Mouse (Mus musculus) embryonic facial prominence, embryonic 10.5 days (tissue): Measurements from ENCODE around the gene Ovch2. TPM values are rescaled to one million over a fixed set of nuclear protein-coding genes. Genes with fewer than 3 reads are reported as not detected.

Experiments used
- DNase-seq: peaks from one replicate; pipeline ENCODE4 v3.0.0-alpha.2; 2017; ENCODE audit warnings: low spot score
- H3K27ac ChIP-seq: fragments of 300-500 bp; sonication (generic); replicated peaks from 2 replicates; pipeline ENCODE4 v1.5.1; 2016; ENCODE audit warnings: mild to moderate bottlenecking
- H3K27me3 ChIP-seq: fragments of 300-500 bp; sonication (generic); replicated peaks from 2 replicates; pipeline ENCODE4 v1.6.1; 2016; ENCODE audit warnings: low read depth, mild to moderate bottlenecking; ENCODE audit not compliant: poor library complexity, severe bottlenecking
- H3K36me3 ChIP-seq: fragments of 300-500 bp; sonication (generic); replicated peaks from 2 replicates; pipeline ENCODE4 v1.6.1; 2016; ENCODE audit warnings: mild to moderate bottlenecking, moderate library complexity
- H3K4me1 ChIP-seq: fragments of 300-500 bp; sonication (generic); 2 replicates; pipeline ENCODE4 v1.6.1; 2016
- H3K4me3 ChIP-seq: fragments of 300-500 bp; sonication (generic); 2 replicates; pipeline ENCODE4 v1.5.1; 2016; ENCODE audit warnings: mild to moderate bottlenecking, moderate library complexity
- H3K9me3 ChIP-seq: fragments of 300-500 bp; sonication (generic); 2 replicates; pipeline ENCODE4 v1.6.1; 2016; ENCODE audit warnings: mild to moderate bottlenecking
- WGBS: fragments of 180-500 bp; shearing (Covaris S2); methylation state at CpG from one replicate; pipeline ENCODE4 v1.1.7; 2016; 5-methylcytosine and 5-hydroxymethylcytosine counted together
- polyA plus RNA-seq: library from polyadenylated mRNA; unstranded; fragments of >200 nt; fragmentation: Nextera tagmentation; extraction: Ambion mirVana; gene quantifications from 2 replicates; pipeline ENCODE4 v1.2.1, GENCODE M21; 2016

Gene Ovch2
- polyA plus RNA-seq, 1 experiment from 2014 or later: not detected

DNA sequence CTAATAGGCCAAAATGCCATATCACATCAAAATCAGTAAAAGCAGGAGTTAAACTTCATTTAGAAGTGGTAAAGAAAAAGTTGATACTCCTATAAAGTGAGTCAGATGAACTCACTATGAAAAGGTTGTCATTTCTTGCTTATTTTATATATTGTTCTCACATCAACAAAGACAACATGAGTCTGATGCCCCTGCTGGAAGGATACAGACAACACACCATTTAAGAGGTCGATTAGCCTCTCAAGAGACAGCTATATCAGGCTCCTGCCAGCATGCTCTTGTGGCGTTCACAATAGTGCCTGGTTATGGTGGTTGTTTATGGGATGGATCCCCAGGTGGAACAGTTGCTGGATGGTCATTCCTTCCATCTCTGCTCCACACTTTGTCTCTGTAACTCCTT is 67.8 kb downstream of the Ovch2 start:
- H3K9me3 ChIP-seq: no peaks in the 10 kb centered on the region
- WGBS: 73% methylated on average over 2 of the region's 2 CpGs
- H3K36me3 ChIP-seq: peaks cover 51% of the 10 kb centered on the region
- 0 out of 2 replicates have a peak, but pooled peaks cover 2% of the 10 kb centered on the region for H3K4me1 ChIP-seq
- H3K4me3 ChIP-seq: no peak overlapping the region
- no peak for DNase-seq
- H3K27ac ChIP-seq: no peak overlapping the region
- no peaks in the 10 kb centered on the region for H3K27me3 ChIP-seq

Other genes starting within 250 kb of the Ovch2 start
- 11.7 and 12.3 TPM in 2 replicates for gene Olfml1, start 233.8 kb downstream of the Ovch2 start, polyA plus RNA-seq
- 21.5 and 24.0 TPM in 2 replicates for gene Ppfibp2, start 206.0 kb downstream of the Ovch2 start, polyA plus RNA-seq
- not detected in 2 replicates for gene 5330417H12Rik, start 176.0 kb downstream of the Ovch2 start, polyA plus RNA-seq
- gene Cyb5r2, start 43.2 kb downstream of the Ovch2 start, polyA plus RNA-seq: 0.64 and 0.72 TPM in 2 replicates
- not detected in 2 replicates for gene Olfr467, start 11.1 kb upstream of the Ovch2 start, polyA plus RNA-seq
- not detected in 2 replicates for gene Olfr469, start 24.3 kb upstream of the Ovch2 start, polyA plus RNA-seq
- gene Olfr470, start 46.3 kb upstream of the Ovch2 start, polyA plus RNA-seq: not detected in 2 replicates
- gene Olfr472, start 96.7 kb upstream of the Ovch2 start, polyA plus RNA-seq: not detected in 2 replicates
- gene Olfr473, start 129.2 kb upstream of the Ovch2 start, polyA plus RNA-seq: not detected in 2 replicates
- not detected in 2 replicates for gene Olfr474, start 153.4 kb upstream of the Ovch2 start, polyA plus RNA-seq
- gene Olfr476, start 163.6 kb upstream of the Ovch2 start, polyA plus RNA-seq: not detected in 2 replicates
- gene Olfr477, start 185.5 kb upstream of the Ovch2 start, polyA plus RNA-seq: not detected in 2 replicates
- not detected in 2 replicates for gene Olfr478, start 232.8 kb upstream of the Ovch2 start, polyA plus RNA-seq
- gene Olfr479, start 249.5 kb upstream of the Ovch2 start, polyA plus RNA-seq: not detected in 2 replicates